Comparison of ENCODE assay signal across 8 mouse cellular contexts in the genomic region with DNA sequence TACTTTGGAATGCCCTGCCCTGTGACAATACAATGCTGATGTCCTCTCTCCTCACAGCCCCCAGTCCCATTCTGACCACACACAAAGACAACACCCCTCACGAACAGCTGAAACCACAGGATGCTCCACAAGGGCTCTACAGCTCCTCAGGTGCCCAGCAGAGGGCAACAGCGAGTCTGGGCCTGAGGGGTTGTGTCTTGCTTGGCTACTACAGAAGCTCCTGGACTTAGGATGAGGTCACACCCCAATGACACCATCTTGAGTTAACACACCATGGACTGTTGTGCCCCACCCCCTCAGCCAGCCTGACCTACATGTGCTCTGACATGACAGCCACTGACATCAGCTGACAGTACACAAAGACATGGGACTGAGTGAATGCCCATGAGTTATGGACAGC. TPM values are rescaled to one million over a fixed set of nuclear protein-coding genes. Genes with fewer than 3 reads are reported as not detected.
A peak's percentile ranks its signal among the peaks of the same experiment; 100 is the strongest.
DNase-seq lines count a peak whose midpoint lies in the region; ATAC-seq lines count a peak whose summit lies in the region.

No protein-coding gene starts in this region.

- no peak overlapping the region for H3K4me3 ChIP-seq in midbrain, embryonic 13.5 days (replicated peaks)

- no peak overlapping the region for H3K9ac ChIP-seq in midbrain, embryonic 13.5 days (replicated peaks)

- no peaks in the 10 kb centered on the region for H3K9me3 ChIP-seq in midbrain, embryonic 13.5 days

- 49% methylated on average over 2 of the region's 2 CpGs for WGBS in large intestine, adult 2 months
- 40% methylated on average over 2 of the region's 2 CpGs for WGBS in midbrain, embryonic 13.5 days

- H3K27ac ChIP-seq in midbrain, embryonic 13.5 days: no peak overlapping the region

- no peaks in the 10 kb centered on the region for H3K27me3 ChIP-seq in midbrain, embryonic 13.5 days

- peaks cover 46% of the 10 kb centered on the region for H3K36me3 ChIP-seq in midbrain, embryonic 13.5 days

- DNase-seq in layer of hippocampus, adult 18-20 months (ENCODE audit: low spot score in 2 of 2): peak; percentile 19 to 42
- DNase-seq in layer of hippocampus, adult 9-11 months: no peak
- peak; percentile 81 for DNase-seq in MN1 (ENCODE audit: low spot score)
- DNase-seq in cerebellum, adult 9-10 months: peak; percentile 58
- DNase-seq in large intestine, adult 2 months (ENCODE audit: low read depth, low spot score): peak; percentile 8
- peak; percentile 64 for DNase-seq in thymus, postnatal 14 days

- no peaks in the 10 kb centered on the region for H3K4me1 ChIP-seq in midbrain, embryonic 13.5 days (replicated peaks)

- peak; percentile 71 for ATAC-seq in granulocyte monocyte progenitor cell, adult 5-6 weeks (replicated peaks; ENCODE audit: poor library complexity, severe bottlenecking)
- peak; percentile 43; the same call in 1 of the 2 replicates for ATAC-seq in midbrain, embryonic 13.5 days

- no peak overlapping the region for H3K4me2 ChIP-seq in midbrain, embryonic 13.5 days (replicated peaks)

RNA-seq across cellular contexts. Expression of a gene that starts 56.9 kb away (rescaled TPM):
- 10 to 100 TPM; 16.2 to 17.5 TPM for total RNA-seq in layer of hippocampus, adult 18-20 months (2021)
- 209 and 244 TPM in 2 replicates for total RNA-seq in granulocyte monocyte progenitor cell, adult 5-6 weeks (2014; fragmentation: Nextera tagmentation)
- 201 and 270 TPM in 2 replicates for total RNA-seq in granulocyte monocyte progenitor cell, adult 5-6 weeks (2017)
- polyA plus RNA-seq in large intestine, adult 2 months (2012; rRNA removed): 22.4 and 23.2 TPM in 2 replicates
- polyA plus RNA-seq in midbrain, embryonic 13.5 days (2015; fragmentation: Nextera tagmentation; extraction: Ambion mirVana): 17.3 and 18.8 TPM in 2 replicates

Comparison
In these comparisons a context has a peak if more than half of its experiments do, and no peak if none do; other contexts are left out.
1. RNA of a gene that starts 56.9 kb away (total RNA-seq): 201 to 270 TPM in granulocyte monocyte progenitor cell, adult 5-6 weeks; 16.2 to 17.5 TPM in layer of hippocampus, adult 18-20 months; every median in the first group is over 10 times any median in the second.